Mouse (Mus musculus): ENCODE measurements around the gene Asic2.

DNA sequence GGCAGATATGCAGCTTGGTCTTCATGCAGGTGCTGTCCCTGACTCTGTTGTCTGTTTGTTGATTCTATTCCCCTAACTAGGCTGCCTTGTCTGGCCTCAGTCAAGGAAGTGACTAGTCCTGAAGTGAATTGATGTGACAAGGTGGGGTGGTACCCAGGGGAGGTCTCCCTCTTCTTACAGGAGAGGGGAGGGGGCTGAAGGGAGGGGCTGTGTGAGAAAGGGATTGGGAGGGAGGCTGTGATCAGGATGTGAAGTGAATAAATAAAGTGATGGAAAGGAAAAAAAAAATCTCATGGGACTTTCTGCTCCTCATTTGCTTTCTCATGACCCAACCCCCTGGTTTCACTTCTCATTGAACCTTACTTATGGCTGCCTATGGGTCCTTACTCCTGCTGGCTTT, 65.9 kb downstream of the Asic2 start:
- TF ChIP-seq CTCF (IDR thresholded peaks at IDR 0.05; ENCODE audit: low read depth) = no peak
- no peak for TF ChIP-seq EP300 (optimal IDR thresholded peaks at IDR 0.05)

Data from stomach, postnatal 0 days (tissue).